Mouse (Mus musculus): ENCODE results near the gene Runx1. TPM values are rescaled to one million over a fixed set of nuclear protein-coding genes. Genes with fewer than 3 reads are reported as not detected.

The Runx1 gene
- polyA plus RNA-seq, 1 experiment from 2014 or later, result 18.9 TPM

- ATAC-seq (ENCODE audit: insufficient number of reproducible peaks, low FRiP score, low TSS enrichment, low read depth), result no peak
Measured at GRCm38 (mm10) chr16:92676630-92677029, 149.3 kb downstream of the Runx1 start.

GRCm38 (mm10) chr16:92675677-92676076, 150.3 kb downstream of the Runx1 start:
- Histone ChIP-seq H3K9ac (no peak overlapping the region), H3K4me1 (peaks cover 15% of the 10 kb centered on the region), H3K27me3 (no peaks in the 10 kb centered on the region), H3K4me3 (replicated peaks) (no peak overlapping the region), H3K36me3 (peaks cover 15% of the 10 kb centered on the region; the same call in 1 of the 2 replicates), H3K27ac (replicated peaks) (no peak overlapping the region), H3K9me3 (replicated peaks) (no peaks in the 10 kb centered on the region), H3K4me2 (replicated peaks) (no peak overlapping the region)
- no peak for ATAC-seq (ENCODE audit: insufficient number of reproducible peaks, low FRiP score, low TSS enrichment, low read depth)
- 55% methylated on average over 8 of the region's 8 CpGs for WGBS

More at GRCm38 (mm10) chr16:92676630-92677029, 149.3 kb downstream of the Runx1 start:
- Histone ChIP-seq H3K9ac (no peak overlapping the region), H3K9me3 (replicated peaks) (no peaks in the 10 kb centered on the region), H3K4me3 (replicated peaks) (no peak overlapping the region), H3K27me3 (no peaks in the 10 kb centered on the region), H3K4me1 (peaks cover 15% of the 10 kb centered on the region), H3K36me3 (peaks cover 15% of the 10 kb centered on the region; the same call in 1 of the 2 replicates), H3K4me2 (replicated peaks) (no peak overlapping the region), H3K27ac (replicated peaks) (no peak overlapping the region)
- WGBS, result 87% methylated on average over 5 of the region's 5 CpGs

GRCm38 (mm10) chr16:92674916-92675450, 151.0 kb downstream of the Runx1 start:
- peaks cover 10% of the 10 kb centered on the region for H3K4me1 ChIP-seq
- H3K4me3 ChIP-seq (replicated peaks), result no peak overlapping the region
- ATAC-seq (ENCODE audit: insufficient number of reproducible peaks, low FRiP score, low TSS enrichment, low read depth), result no peak
- H3K27me3 ChIP-seq, result no peaks in the 10 kb centered on the region
- no peaks in the 10 kb centered on the region for H3K9me3 ChIP-seq (replicated peaks)
- WGBS, result 67% methylated on average over 11 of the region's 11 CpGs
- no peak overlapping the region for H3K27ac ChIP-seq (replicated peaks)
- no peak overlapping the region for H3K4me2 ChIP-seq (replicated peaks)
- H3K36me3 ChIP-seq, result peaks cover 15% of the 10 kb centered on the region; the same call in 1 of the 2 replicates
- H3K9ac ChIP-seq, result no peak overlapping the region

- Histone ChIP-seq H3K9ac (no peak overlapping the region), H3K4me3 (replicated peaks) (no peak overlapping the region), H3K36me3 (peaks cover 15% of the 10 kb centered on the region; the same call in 1 of the 2 replicates), H3K27ac (replicated peaks) (no peak overlapping the region), H3K4me2 (replicated peaks) (no peak overlapping the region), H3K27me3 (no peaks in the 10 kb centered on the region), H3K4me1 (peaks cover 10% of the 10 kb centered on the region), H3K9me3 (replicated peaks) (no peaks in the 10 kb centered on the region)
- ATAC-seq (ENCODE audit: insufficient number of reproducible peaks, low FRiP score, low TSS enrichment, low read depth), result no peak
- WGBS, result 65% methylated on average over 18 of the region's 18 CpGs
Measured at GRCm38 (mm10) chr16:92674121-92674816, 151.7 kb downstream of the Runx1 start.

GRCm38 (mm10) chr16:92668807-92669206, 157.1 kb downstream of the Runx1 start:
- peaks cover 34% of the 10 kb centered on the region for H3K36me3 ChIP-seq

GRCm38 (mm10) chr16:92661757-92662156, 164.2 kb downstream of the Runx1 start:
- Histone ChIP-seq H3K36me3 (peaks cover 22% of the 10 kb centered on the region), H3K9ac (no peak overlapping the region), H3K27ac (replicated peaks) (no peak overlapping the region), H3K27me3 (no peaks in the 10 kb centered on the region), H3K4me1 (peaks cover 5% of the 10 kb centered on the region; the same call in 1 of the 2 replicates), H3K4me2 (replicated peaks) (no peak overlapping the region), H3K9me3 (replicated peaks) (no peaks in the 10 kb centered on the region), H3K4me3 (replicated peaks) (no peak overlapping the region)
- WGBS, result 68% methylated on average over 7 of the region's 7 CpGs
- no peak for ATAC-seq (ENCODE audit: insufficient number of reproducible peaks, low FRiP score, low TSS enrichment, low read depth)

More at GRCm38 (mm10) chr16:92668807-92669206, 157.1 kb downstream of the Runx1 start:
- no peaks in the 10 kb centered on the region for H3K4me1 ChIP-seq
- H3K9me3 ChIP-seq (replicated peaks), result no peaks in the 10 kb centered on the region
- ATAC-seq (ENCODE audit: insufficient number of reproducible peaks, low FRiP score, low TSS enrichment, low read depth), result no peak
- H3K27ac ChIP-seq (replicated peaks), result no peak overlapping the region
- no peaks in the 10 kb centered on the region for H3K27me3 ChIP-seq
- H3K4me2 ChIP-seq (replicated peaks), result no peak overlapping the region
- no peak overlapping the region for H3K4me3 ChIP-seq (replicated peaks)
- H3K9ac ChIP-seq, result no peak overlapping the region

- Histone ChIP-seq H3K9ac (no peak overlapping the region), H3K4me3 (replicated peaks) (no peak overlapping the region), H3K27ac (replicated peaks) (no peak overlapping the region), H3K9me3 (replicated peaks) (no peaks in the 10 kb centered on the region), H3K4me2 (replicated peaks) (no peak overlapping the region), H3K27me3 (no peaks in the 10 kb centered on the region), H3K4me1 (peaks cover 24% of the 10 kb centered on the region), H3K36me3 (peaks cover 7% of the 10 kb centered on the region; the same call in 1 of the 2 replicates)
- 93% methylated on average over 5 of the region's 5 CpGs for WGBS
- no peak for ATAC-seq (ENCODE audit: insufficient number of reproducible peaks, low FRiP score, low TSS enrichment, low read depth)
Measured at GRCm38 (mm10) chr16:92656750-92657149, 169.2 kb downstream of the Runx1 start.

- Histone ChIP-seq H3K36me3 (peaks cover 2% of the 10 kb centered on the region; the same call in 1 of the 2 replicates), H3K9ac (no peak overlapping the region), H3K4me1 (peaks cover 25% of the 10 kb centered on the region), H3K4me2 (replicated peaks) (no peak overlapping the region), H3K27me3 (no peaks in the 10 kb centered on the region), H3K27ac (replicated peaks) (peak overlapping the region; percentile 74), H3K4me3 (replicated peaks) (no peak overlapping the region), H3K9me3 (replicated peaks) (no peaks in the 10 kb centered on the region)
- ATAC-seq (ENCODE audit: insufficient number of reproducible peaks, low FRiP score, low TSS enrichment, low read depth), result peak; percentile 53
- WGBS, result 27% methylated on average over 5 of the region's 5 CpGs
Measured at GRCm38 (mm10) chr16:92654294-92654950, 171.5 kb downstream of the Runx1 start.

- 38% methylated on average over 5 of the region's 5 CpGs for WGBS
- Histone ChIP-seq H3K4me3 (replicated peaks) (no peak overlapping the region), H3K4me1 (peaks cover 25% of the 10 kb centered on the region), H3K9me3 (replicated peaks) (no peaks in the 10 kb centered on the region), H3K27me3 (no peaks in the 10 kb centered on the region), H3K36me3 (peaks cover 2% of the 10 kb centered on the region; the same call in 1 of the 2 replicates), H3K4me2 (replicated peaks) (no peak overlapping the region), H3K27ac (replicated peaks) (no peak overlapping the region), H3K9ac (no peak overlapping the region)
- ATAC-seq (ENCODE audit: insufficient number of reproducible peaks, low FRiP score, low TSS enrichment, low read depth), result peak; percentile 79
Measured at GRCm38 (mm10) chr16:92653816-92654215, 172.1 kb downstream of the Runx1 start.

GRCm38 (mm10) chr16:92651256-92651655, 174.7 kb downstream of the Runx1 start:
- no peak for ATAC-seq (ENCODE audit: insufficient number of reproducible peaks, low FRiP score, low TSS enrichment, low read depth)
- H3K27me3 ChIP-seq, result no peaks in the 10 kb centered on the region
- peaks cover 31% of the 10 kb centered on the region for H3K4me1 ChIP-seq
- no peak overlapping the region for H3K4me3 ChIP-seq (replicated peaks)
- H3K9ac ChIP-seq, result no peak overlapping the region
- no peak overlapping the region for H3K27ac ChIP-seq (replicated peaks)
- H3K9me3 ChIP-seq (replicated peaks), result no peaks in the 10 kb centered on the region; the same call in 1 of the 2 replicates
- no peak overlapping the region for H3K4me2 ChIP-seq (replicated peaks)
- H3K36me3 ChIP-seq, result no peaks in the 10 kb centered on the region; the same call in 1 of the 2 replicates
- 85% methylated on average over 3 of the region's 3 CpGs for whole genome bisulfite sequencing

GRCm38 (mm10) chr16:92646153-92646552, 179.8 kb downstream of the Runx1 start:
- H3K4me3 ChIP-seq (replicated peaks), result no peak overlapping the region
- H3K4me2 ChIP-seq (replicated peaks), result no peak overlapping the region
- H3K9ac ChIP-seq, result no peak overlapping the region
- peaks cover 35% of the 10 kb centered on the region for H3K4me1 ChIP-seq
- WGBS, result 57% methylated on average over 13 of the region's 13 CpGs
- H3K27me3 ChIP-seq, result no peaks in the 10 kb centered on the region
- peak overlapping the region; percentile 79 for H3K27ac ChIP-seq (replicated peaks)
- H3K36me3 ChIP-seq, result no peaks in the 10 kb centered on the region
- no peaks in the 10 kb centered on the region; the same call in 1 of the 2 replicates for H3K9me3 ChIP-seq (replicated peaks)
- ATAC-seq (ENCODE audit: insufficient number of reproducible peaks, low FRiP score, low TSS enrichment, low read depth), result no peak
